Mouse (Mus musculus) forebrain, embryonic 11.5 days (tissue): ENCODE results near the gene Apobec2. TPM values are rescaled to one million over a fixed set of nuclear protein-coding genes. Genes with fewer than 3 reads are reported as not detected.

Experiments used
- ATAC-seq: fragments of 200-750 bp; cut with Nextera tagmentation; replicated peaks from 2 replicates; pipeline ENCODE4 v1.8.0; 2017; ENCODE audit warnings: moderate TSS enrichment; ENCODE audit not compliant: low FRiP score
- DNase-seq: peaks from one replicate; pipeline ENCODE4 v3.0.0-alpha.2; 2017; ENCODE audit warnings: low spot score
- H3K27ac ChIP-seq: fragments of 300-500 bp; sonication (generic); 2 replicates; pipeline ENCODE4 v1.5.1; 2014; ENCODE audit warnings: low read depth, low read length
- H3K27me3 ChIP-seq: fragments of 300-500 bp; sonication (generic); 2 replicates; pipeline ENCODE4 v1.6.1; 2014; ENCODE audit warnings: mild to moderate bottlenecking, low read length, mixed read lengths; ENCODE audit not compliant: control insufficient read depth, insufficient read depth
- H3K36me3 ChIP-seq: fragments of 300-500 bp; sonication (generic); 2 replicates; pipeline ENCODE4 v1.6.1; 2014; ENCODE audit warnings: mild to moderate bottlenecking, low read length, moderate library complexity, mixed read lengths; ENCODE audit not compliant: control insufficient read depth, insufficient read depth
- H3K4me1 ChIP-seq: fragments of 300-500 bp; sonication (generic); replicated peaks from 2 replicates; pipeline ENCODE4 v1.6.1; 2014; ENCODE audit warnings: low read length, mixed read lengths; ENCODE audit not compliant: control insufficient read depth, insufficient read depth
- H3K4me2 ChIP-seq: fragments of 300-500 bp; sonication (generic); 2 replicates; pipeline ENCODE4 v1.6.1; 2014; ENCODE audit warnings: low read depth, mild to moderate bottlenecking, low read length, moderate library complexity, mixed read lengths; ENCODE audit not compliant: severe bottlenecking
- H3K4me3 ChIP-seq: fragments of 300-500 bp; sonication (generic); 2 replicates; pipeline ENCODE4 v1.5.1; 2014; ENCODE audit warnings: low read depth, low read length
- H3K9ac ChIP-seq: fragments of 300-500 bp; sonication (generic); 2 replicates; pipeline ENCODE4 v1.6.1; 2014; ENCODE audit warnings: low read length
- H3K9me3 ChIP-seq: fragments of 300-500 bp; sonication (generic); 2 replicates; pipeline ENCODE4 v1.6.1; 2016; ENCODE audit warnings: low read length, mixed read lengths; ENCODE audit not compliant: control insufficient read depth
- WGBS: fragments of 180-500 bp; shearing (Covaris S2); extraction: QIAGEN DNeasy Blood & Tissue Kit; methylation state at CpG from one replicate; pipeline ENCODE4 v1.1.7; 2014; 5-methylcytosine and 5-hydroxymethylcytosine counted together
- polyA plus RNA-seq: library from polyadenylated mRNA; unstranded; fragments of >200 nt; fragmentation: Nextera tagmentation; extraction: Ambion mirVana; gene quantifications from 2 replicates; pipeline ENCODE4 v1.2.1, GENCODE M21; 2014

The Apobec2 gene
- polyA plus RNA-seq, 1 experiment from 2014 or later: 0.56 TPM

- H3K4me3 ChIP-seq: no peak overlapping the region
- DNase-seq (no peak), ATAC-seq (no peak)
- no peaks in the 10 kb centered on the region for H3K9me3 ChIP-seq
- no peak overlapping the region for H3K4me2 ChIP-seq
- no peaks in the 10 kb centered on the region for H3K27me3 ChIP-seq
- no peaks in the 10 kb centered on the region; the same call in 1 of the 2 replicates for H3K36me3 ChIP-seq
- H3K9ac ChIP-seq: no peak overlapping the region
- no peaks in the 10 kb centered on the region for H3K4me1 ChIP-seq
- 84% methylated on average over 7 of the region's 7 CpGs for WGBS
- no peak overlapping the region for H3K27ac ChIP-seq
Observed at GRCm38 (mm10) chr17:48418174-48418573, 14.6 kb downstream of the Apobec2 start.

- Histone ChIP-seq H3K27me3 (no peaks in the 10 kb centered on the region), H3K4me1 (no peaks in the 10 kb centered on the region), H3K9ac (no peak overlapping the region), H3K4me2 (no peak overlapping the region), H3K9me3 (no peaks in the 10 kb centered on the region), H3K4me3 (no peak overlapping the region), H3K27ac (no peak overlapping the region), H3K36me3 (no peaks in the 10 kb centered on the region; the same call in 1 of the 2 replicates)
- WGBS: 91% methylated on average over 6 of the region's 6 CpGs
- ATAC-seq: no peak
- no peak for DNase-seq
Observed at GRCm38 (mm10) chr17:48417521-48417920, 15.2 kb downstream of the Apobec2 start.

- Histone ChIP-seq H3K4me2 (no peak overlapping the region), H3K9ac (no peak overlapping the region), H3K4me1 (no peaks in the 10 kb centered on the region), H3K27ac (no peak overlapping the region), H3K9me3 (no peaks in the 10 kb centered on the region), H3K36me3 (no peaks in the 10 kb centered on the region; the same call in 1 of the 2 replicates), H3K27me3 (no peaks in the 10 kb centered on the region), H3K4me3 (no peak overlapping the region)
- peak; percentile 69; the same call in 1 of the 2 replicates for ATAC-seq
- WGBS: 89% methylated on average over 14 of the region's 14 CpGs
- DNase-seq: peak; percentile 76
Observed at GRCm38 (mm10) chr17:48416425-48417195, 16.1 kb downstream of the Apobec2 start.

- H3K27me3 ChIP-seq: no peaks in the 10 kb centered on the region
- no peak overlapping the region for H3K4me3 ChIP-seq
- DNase-seq (no peak), ATAC-seq (no peak)
- H3K9ac ChIP-seq: no peak overlapping the region
- no peaks in the 10 kb centered on the region; the same call in 1 of the 2 replicates for H3K4me1 ChIP-seq
- WGBS: 92% methylated on average over 7 of the region's 7 CpGs
- no peaks in the 10 kb centered on the region for H3K9me3 ChIP-seq
- no peaks in the 10 kb centered on the region; the same call in 1 of the 2 replicates for H3K36me3 ChIP-seq
- no peak overlapping the region for H3K27ac ChIP-seq
- H3K4me2 ChIP-seq: no peak overlapping the region
Observed at GRCm38 (mm10) chr17:48416011-48416410, 16.7 kb downstream of the Apobec2 start.

- peak overlapping the region; percentile 98; the same call in 1 of the 2 replicates for H3K27ac ChIP-seq
- H3K27me3 ChIP-seq: no peaks in the 10 kb centered on the region
- DNase-seq: no peak
- no peaks in the 10 kb centered on the region; the same call in 1 of the 2 replicates for H3K36me3 ChIP-seq
- peak overlapping the region; percentile 86 for H3K9ac ChIP-seq
- 63% methylated on average over 8 of the region's 8 CpGs for WGBS
- no peaks in the 10 kb centered on the region for H3K9me3 ChIP-seq
- H3K4me3 ChIP-seq: peak overlapping the region; percentile 84
- ATAC-seq: no peak
- H3K4me2 ChIP-seq: peak overlapping the region; percentile 54
- peaks cover 5% of the 10 kb centered on the region; the same call in 1 of the 2 replicates for H3K4me1 ChIP-seq
Observed at GRCm38 (mm10) chr17:48411241-48411640, 21.5 kb downstream of the Apobec2 start.

GRCm38 (mm10) chr17:48410299-48410785, 22.4 kb downstream of the Apobec2 start:
- 0% methylated on average over 13 of the region's 13 CpGs for WGBS
- H3K27me3 ChIP-seq: no peaks in the 10 kb centered on the region
- ATAC-seq: peak; percentile 26
- no peaks in the 10 kb centered on the region for H3K9me3 ChIP-seq
- no peaks in the 10 kb centered on the region; the same call in 1 of the 2 replicates for H3K36me3 ChIP-seq
- no peak for DNase-seq
- peak overlapping the region; percentile 98 for H3K27ac ChIP-seq
- peak overlapping the region; percentile 86 for H3K9ac ChIP-seq
- H3K4me2 ChIP-seq: peak overlapping the region; percentile 54
- H3K4me3 ChIP-seq: peak overlapping the region; percentile 84
- peaks cover 5% of the 10 kb centered on the region; the same call in 1 of the 2 replicates for H3K4me1 ChIP-seq

- DNase-seq (peak; percentile 100), ATAC-seq (peak; percentile 97)
- no peaks in the 10 kb centered on the region; the same call in 1 of the 2 replicates for H3K36me3 ChIP-seq
- peak within 1 kb of the TSS; percentile 77 for H3K4me2 ChIP-seq
- H3K9ac ChIP-seq: peak within 1 kb of the TSS; percentile 100
- H3K4me3 ChIP-seq: peak within 1 kb of the TSS; percentile 84
- no peaks in the 10 kb centered on the region for H3K27me3 ChIP-seq
- under 1% methylated on average over 72 of the region's 84 CpGs for WGBS
- H3K27ac ChIP-seq: peak within 1 kb of the TSS; percentile 100
- no peaks in the 10 kb centered on the region for H3K9me3 ChIP-seq
- H3K4me1 ChIP-seq: peaks cover 5% of the 10 kb centered on the region; the same call in 1 of the 2 replicates
Observed at GRCm38 (mm10) chr17:48409380-48410298, 23.1 kb downstream of the Apobec2 start, which contains the start of the genes Nfya and Oard1. Gene Nfya (minus strand): TSS chr17:48409906. Gene Oard1 (plus strand): TSS chr17:48410014.
